Mouse (Mus musculus) stomach, postnatal 0 days (tissue): ENCODE data around the gene Hoxb4. TPM values are rescaled to one million over a fixed set of nuclear protein-coding genes. Genes with fewer than 3 reads are reported as not detected.
A peak's percentile ranks its signal among the peaks of the same experiment; 100 is the strongest.

ENCODE experiments used
- ATAC-seq: fragments of 200-750 bp; cut with Nextera tagmentation; 2 replicates; pipeline ENCODE4 v1.8.0; 2017; ENCODE audit not compliant: low FRiP score, low TSS enrichment
- DNase-seq: peaks from one replicate; pipeline ENCODE4 v3.0.0-alpha.2; 2016; ENCODE audit warnings: low spot score
- H3K27ac ChIP-seq: fragments of 300-500 bp; sonication (generic); replicated peaks from 2 replicates; pipeline ENCODE4 v1.5.1; 2014; ENCODE audit warnings: mild to moderate bottlenecking, control low read depth
- H3K27me3 ChIP-seq: fragments of 300-500 bp; sonication (generic); 2 replicates; pipeline ENCODE4 v1.6.1; 2014; ENCODE audit warnings: low read length; ENCODE audit not compliant: control insufficient read depth, insufficient read depth
- H3K36me3 ChIP-seq: fragments of 300-500 bp; sonication (generic); 2 replicates; pipeline ENCODE4 v1.6.1; 2014; ENCODE audit warnings: low read length, mixed read lengths; ENCODE audit not compliant: control insufficient read depth, insufficient read depth
- H3K4me1 ChIP-seq: fragments of 300-500 bp; sonication (generic); replicated peaks from 2 replicates; pipeline ENCODE4 v1.6.1; 2014; ENCODE audit warnings: antibody characterized with exemption; ENCODE audit not compliant: control insufficient read depth, insufficient read depth
- H3K4me2 ChIP-seq: fragments of 300-500 bp; sonication (generic); replicated peaks from 2 replicates; pipeline ENCODE4 v1.6.1; 2014; ENCODE audit warnings: low read depth, mild to moderate bottlenecking, control low read depth, moderate library complexity
- H3K4me3 ChIP-seq: fragments of 300-500 bp; sonication (generic); 2 replicates; pipeline ENCODE4 v1.5.1; 2014; ENCODE audit warnings: low read depth, low read length, control low read depth
- H3K9ac ChIP-seq: fragments of 300-500 bp; sonication (generic); 2 replicates; pipeline ENCODE4 v1.6.1; 2014; ENCODE audit warnings: mild to moderate bottlenecking, low read length, control low read depth, mixed read lengths
- H3K9me3 ChIP-seq: fragments of 300-500 bp; sonication (generic); 2 replicates; pipeline ENCODE4 v1.6.1; 2016; ENCODE audit warnings: low read length; ENCODE audit not compliant: control insufficient read depth
- CTCF ChIP-seq: IDR thresholded peaks from 2 replicates; pipeline ENCODE4 v1.5.1; 2016; ENCODE audit warnings: antibody characterized with exemption, low read depth, mild to moderate bottlenecking, moderate library complexity
- EP300 ChIP-seq: optimal IDR thresholded peaks from 2 replicates; pipeline ENCODE3; 2016; ENCODE audit warnings: antibody characterized with exemption
- WGBS: fragments of 180-500 bp; shearing (Covaris S2); extraction: QIAGEN DNeasy Blood & Tissue Kit; methylation state at CpG from one replicate; pipeline ENCODE4 v1.1.7; 2014; 5-methylcytosine and 5-hydroxymethylcytosine counted together
- polyA plus RNA-seq: library from polyadenylated mRNA; unstranded; fragments of >200 nt; fragmentation: Nextera tagmentation; extraction: Ambion mirVana; gene quantifications from 2 replicates; pipeline ENCODE4 v1.2.1, GENCODE M21; 2015

Gene Hoxb4
- polyA plus RNA-seq, 1 experiment from 2014 or later = 1.6 TPM

- no peak overlapping the region for H3K27ac ChIP-seq
- H3K4me2 ChIP-seq = no peak overlapping the region
- WGBS = 19% methylated on average over 10 of the region's 10 CpGs
- peaks cover 46% of the 10 kb centered on the region for H3K27me3 ChIP-seq
- H3K4me3 ChIP-seq = no peak overlapping the region
- H3K4me1 ChIP-seq = no peaks in the 10 kb centered on the region; the same call in 1 of the 2 replicates
- H3K36me3 ChIP-seq = no peaks in the 10 kb centered on the region
- DNase-seq (no peak), ATAC-seq (no peak)
- no peak for TF ChIP-seq EP300
- TF ChIP-seq CTCF = no peak
- H3K9ac ChIP-seq = no peak overlapping the region
- H3K9me3 ChIP-seq = no peaks in the 10 kb centered on the region
Measured at GRCm38 (mm10) chr11:96274428-96274827, 43.6 kb upstream of the Hoxb4 start.

GRCm38 (mm10) chr11:96275896-96276295 lies 42.2 kb upstream of the Hoxb4 start:
- no peaks in the 10 kb centered on the region for H3K36me3 ChIP-seq
- DNase-seq (no peak), ATAC-seq (no peak)
- TF ChIP-seq CTCF = no peak
- H3K27ac ChIP-seq = no peak overlapping the region
- no peaks in the 10 kb centered on the region for H3K9me3 ChIP-seq
- H3K4me2 ChIP-seq = no peak overlapping the region
- H3K4me3 ChIP-seq = no peak overlapping the region
- WGBS = 22% methylated on average over 4 of the region's 4 CpGs
- H3K4me1 ChIP-seq = no peaks in the 10 kb centered on the region; the same call in 1 of the 2 replicates
- no peak overlapping the region for H3K9ac ChIP-seq
- peaks cover 46% of the 10 kb centered on the region for H3K27me3 ChIP-seq

GRCm38 (mm10) chr11:96277151-96278044 lies 40.7 kb upstream of the Hoxb4 start:
- Histone ChIP-seq H3K4me3 (no peak overlapping the region), H3K9ac (no peak overlapping the region), H3K27me3 (peaks cover 41% of the 10 kb centered on the region), H3K36me3 (no peaks in the 10 kb centered on the region), H3K4me1 (no peaks in the 10 kb centered on the region), H3K27ac (no peak overlapping the region), H3K9me3 (no peaks in the 10 kb centered on the region), H3K4me2 (no peak overlapping the region)
- no peak for DNase-seq
- TF ChIP-seq EP300 = no peak
- no peak for ATAC-seq
- WGBS = 10% methylated on average over 35 of the region's 35 CpGs

GRCm38 (mm10) chr11:96278324-96278723 lies 39.7 kb upstream of the Hoxb4 start:
- WGBS = 32% methylated on average over 14 of the region's 14 CpGs
- H3K4me3 ChIP-seq = peak overlapping the region; percentile 10; the same call in 1 of the 2 replicates

GRCm38 (mm10) chr11:96278773-96279172 lies 39.3 kb upstream of the Hoxb4 start:
- no peak overlapping the region for H3K27ac ChIP-seq
- no peaks in the 10 kb centered on the region for H3K36me3 ChIP-seq
- peak; percentile 94 for TF ChIP-seq CTCF
- TF ChIP-seq EP300 = no peak
- H3K4me2 ChIP-seq = no peak overlapping the region
- peak; percentile 74 for ATAC-seq
- WGBS = under 1% methylated on average over 9 of the region's 9 CpGs
- DNase-seq = peak; percentile 89
- no peak overlapping the region for H3K9ac ChIP-seq
- peak overlapping the region; percentile 10; the same call in 1 of the 2 replicates for H3K4me3 ChIP-seq
- no peaks in the 10 kb centered on the region for H3K9me3 ChIP-seq
- H3K4me1 ChIP-seq = no peaks in the 10 kb centered on the region
- H3K27me3 ChIP-seq = peaks cover 34% of the 10 kb centered on the region

More at GRCm38 (mm10) chr11:96278324-96278723, 39.7 kb upstream of the Hoxb4 start:
- TF ChIP-seq EP300 = no peak
- no peak for TF ChIP-seq CTCF
- Histone ChIP-seq H3K4me1 (no peaks in the 10 kb centered on the region), H3K9me3 (no peaks in the 10 kb centered on the region), H3K9ac (no peak overlapping the region), H3K27ac (no peak overlapping the region), H3K36me3 (no peaks in the 10 kb centered on the region), H3K27me3 (peaks cover 34% of the 10 kb centered on the region), H3K4me2 (no peak overlapping the region)
- no peak for ATAC-seq
- DNase-seq = no peak
